Mouse (Mus musculus): ENCODE results near the gene Tspan14. TPM values are rescaled to one million over a fixed set of nuclear protein-coding genes. Genes with fewer than 3 reads are reported as not detected.

The Tspan14 gene
- polyA plus RNA-seq, 1 experiment from 2014 or later, result 77.3 TPM

DNA sequence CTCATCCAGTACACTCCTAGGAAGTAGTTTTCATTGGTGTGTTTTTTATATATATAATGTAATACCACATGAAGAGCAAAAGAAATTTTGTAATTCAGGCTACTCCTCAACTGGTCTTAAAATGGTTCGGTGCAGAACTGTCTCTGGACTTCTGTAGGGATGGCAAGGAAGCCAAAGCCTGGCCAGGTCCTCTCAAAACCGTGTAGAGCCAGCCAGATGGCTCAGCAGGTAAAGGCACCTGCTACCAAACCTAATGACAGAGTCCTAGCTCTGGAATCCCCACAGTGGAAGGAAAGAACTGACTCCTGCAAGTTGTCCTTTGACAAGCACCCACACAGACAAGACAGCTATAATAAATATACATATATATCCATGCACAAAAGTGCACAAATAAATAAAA, 24.2 kb downstream of the Tspan14 start:
- Histone ChIP-seq H3K4me2 (replicated peaks; ENCODE audit: low read depth, low read length) (no peak overlapping the region), H3K9me3 (ENCODE audit: low read length) (no peaks in the 10 kb centered on the region), H3K27me3 (replicated peaks; ENCODE audit: insufficient read depth, low read length) (no peaks in the 10 kb centered on the region), H3K36me3 (ENCODE audit: insufficient read depth, low read length) (no peaks in the 10 kb centered on the region), H3K4me1 (ENCODE audit: insufficient read depth, low read depth, low read length) (0 out of 2 replicates have a peak, but pooled peaks cover 3% of the 10 kb centered on the region), H3K4me3 (ENCODE audit: low read depth, low read length) (no peak overlapping the region), H3K9ac (replicated peaks; ENCODE audit: low read depth) (no peak overlapping the region), H3K27ac (ENCODE audit: low read length) (no peak overlapping the region)
- TF ChIP-seq CTCF (IDR thresholded peaks at IDR 0.05) (no peak), EP300 (IDR thresholded peaks at IDR 0.05) (no peak)
- 74% methylated on average over 2 of the region's 2 CpGs for WGBS
- DNase-seq (ENCODE audit: low spot score) (no peak), ATAC-seq (no peak)

DNA sequence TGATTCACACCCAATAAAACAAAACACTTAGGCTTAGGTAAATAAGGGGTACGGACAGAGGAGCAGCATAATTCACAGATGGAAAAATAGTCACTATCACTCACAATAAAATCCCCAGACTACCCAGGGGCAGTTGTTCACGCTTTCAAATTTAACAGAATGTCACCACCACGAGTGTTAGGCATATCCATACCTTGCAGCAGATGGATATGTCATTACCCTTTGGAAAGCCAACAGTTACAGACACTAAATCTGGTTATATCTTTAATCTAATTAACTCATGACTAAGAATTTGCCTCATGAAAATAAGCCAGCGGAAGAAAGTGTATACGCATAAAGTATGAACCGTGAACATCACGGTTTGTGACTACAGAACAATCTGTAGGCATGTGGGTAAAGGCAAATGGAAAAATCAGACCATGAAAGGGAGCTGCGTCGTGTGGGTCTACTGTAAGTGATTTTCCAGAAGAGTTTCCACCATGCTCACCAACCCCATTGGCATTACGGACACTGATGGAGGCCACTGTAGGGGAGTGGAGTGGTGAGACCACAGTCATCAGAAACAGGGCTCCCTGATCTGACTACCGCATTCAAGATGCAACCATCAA, 28.1 kb downstream of the Tspan14 start:
- H3K27me3 ChIP-seq (replicated peaks; ENCODE audit: insufficient read depth, low read length), result no peaks in the 10 kb centered on the region
- no peak overlapping the region for H3K9ac ChIP-seq (replicated peaks; ENCODE audit: low read depth)
- H3K4me1 ChIP-seq (ENCODE audit: insufficient read depth, low read depth, low read length), result peaks cover 13% of the 10 kb centered on the region; the same call in 1 of the 2 replicates
- WGBS, result 84% methylated on average over 11 of the region's 11 CpGs
- no peaks in the 10 kb centered on the region for H3K36me3 ChIP-seq (ENCODE audit: insufficient read depth, low read length)
- H3K9me3 ChIP-seq (ENCODE audit: low read length), result no peaks in the 10 kb centered on the region
- ATAC-seq, result no peak
- H3K27ac ChIP-seq (ENCODE audit: low read length), result no peak overlapping the region
- no peak overlapping the region for H3K4me2 ChIP-seq (replicated peaks; ENCODE audit: low read depth, low read length)
- H3K4me3 ChIP-seq (ENCODE audit: low read depth, low read length), result no peak overlapping the region
- TF ChIP-seq EP300 (IDR thresholded peaks at IDR 0.05), result no peak
- no peak for TF ChIP-seq CTCF (IDR thresholded peaks at IDR 0.05)
- no peak for DNase-seq (ENCODE audit: low spot score)

DNA sequence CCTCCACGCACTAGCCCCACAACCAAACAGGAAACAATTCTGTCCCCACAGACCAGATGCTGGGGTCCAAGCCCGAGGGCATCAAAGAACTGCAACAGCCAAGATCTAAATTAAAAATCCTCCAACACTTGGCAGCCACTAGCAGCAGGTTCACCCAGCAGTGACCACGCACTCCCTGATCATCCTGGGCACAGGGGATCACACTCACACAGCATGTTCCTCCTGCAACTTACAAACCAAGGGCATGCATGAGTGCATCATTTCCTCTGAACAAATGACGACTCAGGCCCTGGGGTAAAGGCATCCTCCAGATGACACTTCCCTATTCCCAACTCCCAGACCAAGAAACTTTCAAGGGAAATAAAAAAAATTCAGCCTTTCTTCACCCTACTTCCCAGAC, 29.6 kb downstream of the Tspan14 start:
- no peak overlapping the region for H3K4me2 ChIP-seq (replicated peaks; ENCODE audit: low read depth, low read length)
- H3K27ac ChIP-seq (ENCODE audit: low read length), result no peak overlapping the region
- DNase-seq (ENCODE audit: low spot score) (no peak), ATAC-seq (no peak)
- H3K36me3 ChIP-seq (ENCODE audit: insufficient read depth, low read length), result no peaks in the 10 kb centered on the region
- H3K9me3 ChIP-seq (ENCODE audit: low read length), result no peaks in the 10 kb centered on the region
- TF ChIP-seq EP300 (IDR thresholded peaks at IDR 0.05), result no peak
- no peak for TF ChIP-seq CTCF (IDR thresholded peaks at IDR 0.05)
- 66% methylated on average over 4 of the region's 4 CpGs for WGBS
- H3K9ac ChIP-seq (replicated peaks; ENCODE audit: low read depth), result no peak overlapping the region
- no peak overlapping the region for H3K4me3 ChIP-seq (ENCODE audit: low read depth, low read length)
- peaks cover 22% of the 10 kb centered on the region; the same call in 1 of the 2 replicates for H3K4me1 ChIP-seq (ENCODE audit: insufficient read depth, low read depth, low read length)
- H3K27me3 ChIP-seq (replicated peaks; ENCODE audit: insufficient read depth, low read length), result no peaks in the 10 kb centered on the region

DNA sequence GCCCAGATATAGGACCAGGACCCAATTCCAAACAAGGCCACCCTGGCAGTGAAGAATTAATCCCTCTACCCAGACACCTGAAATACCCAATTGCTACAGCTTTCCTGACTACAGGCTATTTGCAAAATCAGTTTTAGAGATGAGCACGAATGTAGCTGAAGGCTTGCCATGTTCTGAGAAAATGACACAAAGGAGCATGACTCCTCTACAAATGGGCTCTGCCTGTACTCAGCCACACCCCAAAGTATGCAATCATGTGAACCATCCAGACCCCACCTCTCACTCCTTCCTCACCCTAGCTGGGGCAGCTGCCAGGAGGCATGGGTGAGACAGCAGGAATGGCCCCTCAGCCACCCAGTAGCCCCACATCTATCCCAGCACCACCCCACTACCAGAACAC, 31.1 kb downstream of the Tspan14 start:
- H3K27ac ChIP-seq (ENCODE audit: low read length), result peak overlapping the region; percentile 12; the same call in 1 of the 2 replicates
- H3K9ac ChIP-seq (replicated peaks; ENCODE audit: low read depth), result no peak overlapping the region
- whole genome bisulfite sequencing, result 68% methylated on average over 1 of the region's 1 CpGs
- H3K4me2 ChIP-seq (replicated peaks; ENCODE audit: low read depth, low read length), result no peak overlapping the region
- no peaks in the 10 kb centered on the region for H3K27me3 ChIP-seq (replicated peaks; ENCODE audit: insufficient read depth, low read length)
- peaks cover 33% of the 10 kb centered on the region; the same call in 1 of the 2 replicates for H3K4me1 ChIP-seq (ENCODE audit: insufficient read depth, low read depth, low read length)
- no peaks in the 10 kb centered on the region for H3K36me3 ChIP-seq (ENCODE audit: insufficient read depth, low read length)
- H3K9me3 ChIP-seq (ENCODE audit: low read length), result no peaks in the 10 kb centered on the region
- ATAC-seq (no peak), DNase-seq (ENCODE audit: low spot score) (no peak)
- no peak for TF ChIP-seq EP300 (IDR thresholded peaks at IDR 0.05)
- H3K4me3 ChIP-seq (ENCODE audit: low read depth, low read length), result no peak overlapping the region

DNA sequence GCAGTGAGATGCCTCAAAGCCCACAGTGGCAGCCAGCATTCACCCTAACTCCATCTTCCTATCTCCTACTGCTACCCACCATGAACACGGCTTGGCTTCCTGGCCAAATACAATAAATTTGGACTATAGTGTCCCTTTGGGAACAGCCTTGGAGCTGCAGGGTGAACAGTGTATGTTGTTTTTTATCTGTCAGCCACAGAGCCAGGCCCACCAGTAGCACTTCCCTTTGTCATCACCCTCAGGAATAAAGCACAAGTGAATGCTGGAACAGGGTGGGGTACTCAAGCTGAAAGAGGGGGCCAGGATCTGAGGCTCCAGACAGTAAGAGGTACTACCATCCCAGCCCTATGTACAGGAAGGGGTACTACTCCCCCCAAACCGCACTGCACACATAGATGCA, 31.6 kb downstream of the Tspan14 start:
- H3K9me3 ChIP-seq (ENCODE audit: low read length), result no peaks in the 10 kb centered on the region
- 65% methylated on average over 2 of the region's 2 CpGs for WGBS
- peaks cover 36% of the 10 kb centered on the region; the same call in 1 of the 2 replicates for H3K4me1 ChIP-seq (ENCODE audit: insufficient read depth, low read depth, low read length)
- H3K27ac ChIP-seq (ENCODE audit: low read length), result 0 out of 2 replicates have a peak overlapping the region, but pooled peaks have one; percentile 26
- DNase-seq (ENCODE audit: low spot score) (no peak), ATAC-seq (no peak)
- no peaks in the 10 kb centered on the region for H3K36me3 ChIP-seq (ENCODE audit: insufficient read depth, low read length)
- H3K9ac ChIP-seq (replicated peaks; ENCODE audit: low read depth), result no peak overlapping the region
- no peak overlapping the region for H3K4me2 ChIP-seq (replicated peaks; ENCODE audit: low read depth, low read length)
- H3K4me3 ChIP-seq (ENCODE audit: low read depth, low read length), result no peak overlapping the region
- no peaks in the 10 kb centered on the region for H3K27me3 ChIP-seq (replicated peaks; ENCODE audit: insufficient read depth, low read length)
- no peak for TF ChIP-seq EP300 (IDR thresholded peaks at IDR 0.05)
- no peak for TF ChIP-seq CTCF (IDR thresholded peaks at IDR 0.05)

DNA sequence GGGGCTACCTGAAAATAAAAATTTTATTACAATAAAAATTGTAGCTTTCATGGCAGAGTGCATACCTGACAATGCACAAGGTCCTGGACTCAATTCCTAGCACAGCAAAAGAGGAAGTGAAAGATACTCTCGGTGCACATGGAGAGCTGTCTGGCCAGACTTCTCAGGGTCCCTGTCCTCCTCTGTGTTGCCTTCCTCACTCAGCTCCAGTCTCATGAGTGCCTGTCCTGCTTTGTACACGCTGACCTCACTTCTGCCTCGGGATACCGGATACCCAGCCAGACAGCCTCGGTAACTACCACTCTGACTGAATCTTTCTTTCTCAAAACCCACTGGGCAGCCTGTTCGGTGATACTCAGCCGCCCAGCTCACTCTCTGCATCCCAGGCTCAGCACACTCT, 33.3 kb downstream of the Tspan14 start:
- Histone ChIP-seq H3K27me3 (replicated peaks; ENCODE audit: insufficient read depth, low read length) (no peaks in the 10 kb centered on the region), H3K4me2 (replicated peaks; ENCODE audit: low read depth, low read length) (no peak overlapping the region), H3K4me1 (ENCODE audit: insufficient read depth, low read depth, low read length) (peaks cover 36% of the 10 kb centered on the region; the same call in 1 of the 2 replicates), H3K27ac (ENCODE audit: low read length) (0 out of 2 replicates have a peak overlapping the region, but pooled peaks have one; percentile 14), H3K9me3 (ENCODE audit: low read length) (no peaks in the 10 kb centered on the region), H3K36me3 (ENCODE audit: insufficient read depth, low read length) (no peaks in the 10 kb centered on the region), H3K4me3 (ENCODE audit: low read depth, low read length) (no peak overlapping the region), H3K9ac (replicated peaks; ENCODE audit: low read depth) (no peak overlapping the region)
- ATAC-seq (no peak), DNase-seq (ENCODE audit: low spot score) (no peak)
- 68% methylated on average over 7 of the region's 7 CpGs for WGBS
- TF ChIP-seq CTCF (IDR thresholded peaks at IDR 0.05), result no peak
- no peak for TF ChIP-seq EP300 (IDR thresholded peaks at IDR 0.05)
